Mouse (Mus musculus): ENCODE measurements around the gene Gm9857. TPM values are rescaled to one million over a fixed set of nuclear protein-coding genes. Genes with fewer than 3 reads are reported as not detected.

Gene Gm9857
- polyA plus RNA-seq, 1 experiment from 2014 or later, result 0.67 TPM

GRCm38 (mm10) chr3:108921822-108922221, 18.4 kb downstream of the Gm9857 start:
- Histone ChIP-seq H3K9ac (no peak overlapping the region), H3K4me2 (replicated peaks) (no peak overlapping the region), H3K4me3 (replicated peaks) (no peak overlapping the region), H3K27me3 (no peaks in the 10 kb centered on the region), H3K36me3 (no peaks in the 10 kb centered on the region), H3K27ac (replicated peaks) (no peak overlapping the region), H3K4me1 (no peaks in the 10 kb centered on the region), H3K9me3 (replicated peaks) (no peaks in the 10 kb centered on the region)
- 86% methylated on average over 1 of the region's 1 CpGs for WGBS
- no peak for ATAC-seq (ENCODE audit: insufficient number of reproducible peaks, low FRiP score, low TSS enrichment, low read depth)

- H3K27ac ChIP-seq (replicated peaks), result no peak overlapping the region
- no peaks in the 10 kb centered on the region for H3K27me3 ChIP-seq
- WGBS, result 89% methylated on average over 3 of the region's 3 CpGs
- H3K9ac ChIP-seq, result no peak overlapping the region
- ATAC-seq (ENCODE audit: insufficient number of reproducible peaks, low FRiP score, low TSS enrichment, low read depth), result no peak
- no peaks in the 10 kb centered on the region for H3K9me3 ChIP-seq (replicated peaks)
- H3K4me3 ChIP-seq (replicated peaks), result no peak overlapping the region
- no peak overlapping the region for H3K4me2 ChIP-seq (replicated peaks)
- H3K36me3 ChIP-seq, result no peaks in the 10 kb centered on the region
- no peaks in the 10 kb centered on the region for H3K4me1 ChIP-seq
These were observed 19.7 kb downstream of the Gm9857 start for GRCm38 (mm10) chr3:108920442-108921070.

GRCm38 (mm10) chr3:108918852-108919251, 21.4 kb downstream of the Gm9857 start:
- WGBS, result 90% methylated on average over 1 of the region's 1 CpGs
- Histone ChIP-seq H3K4me2 (replicated peaks) (no peak overlapping the region), H3K27me3 (no peaks in the 10 kb centered on the region), H3K9me3 (replicated peaks) (no peaks in the 10 kb centered on the region), H3K9ac (no peak overlapping the region), H3K36me3 (no peaks in the 10 kb centered on the region), H3K27ac (replicated peaks) (no peak overlapping the region), H3K4me3 (replicated peaks) (no peak overlapping the region), H3K4me1 (no peaks in the 10 kb centered on the region)
- no peak for ATAC-seq (ENCODE audit: insufficient number of reproducible peaks, low FRiP score, low TSS enrichment, low read depth)

GRCm38 (mm10) chr3:108917986-108918385, 22.3 kb downstream of the Gm9857 start:
- Histone ChIP-seq H3K9me3 (replicated peaks) (no peaks in the 10 kb centered on the region), H3K4me1 (no peaks in the 10 kb centered on the region), H3K4me3 (replicated peaks) (no peak overlapping the region), H3K4me2 (replicated peaks) (no peak overlapping the region), H3K36me3 (no peaks in the 10 kb centered on the region), H3K9ac (no peak overlapping the region), H3K27me3 (no peaks in the 10 kb centered on the region), H3K27ac (replicated peaks) (no peak overlapping the region)
- 65% methylated on average over 3 of the region's 3 CpGs for WGBS
- no peak for ATAC-seq (ENCODE audit: insufficient number of reproducible peaks, low FRiP score, low TSS enrichment, low read depth)

GRCm38 (mm10) chr3:108916857-108917256, 23.4 kb downstream of the Gm9857 start:
- H3K4me2 ChIP-seq (replicated peaks), result no peak overlapping the region
- no peak overlapping the region for H3K9ac ChIP-seq
- H3K4me3 ChIP-seq (replicated peaks), result no peak overlapping the region
- WGBS, result 33% methylated on average over 4 of the region's 4 CpGs
- H3K4me1 ChIP-seq, result no peaks in the 10 kb centered on the region; the same call in 1 of the 2 replicates
- no peaks in the 10 kb centered on the region for H3K36me3 ChIP-seq
- H3K27me3 ChIP-seq, result no peaks in the 10 kb centered on the region
- ATAC-seq (ENCODE audit: insufficient number of reproducible peaks, low FRiP score, low TSS enrichment, low read depth), result no peak
- no peaks in the 10 kb centered on the region for H3K9me3 ChIP-seq (replicated peaks)
- H3K27ac ChIP-seq (replicated peaks), result no peak overlapping the region

GRCm38 (mm10) chr3:108915999-108916398, 24.2 kb downstream of the Gm9857 start:
- ATAC-seq (ENCODE audit: insufficient number of reproducible peaks, low FRiP score, low TSS enrichment, low read depth), result no peak
- Histone ChIP-seq H3K27ac (replicated peaks) (no peak overlapping the region), H3K9ac (no peak overlapping the region), H3K9me3 (replicated peaks) (no peaks in the 10 kb centered on the region), H3K4me1 (no peaks in the 10 kb centered on the region; the same call in 1 of the 2 replicates), H3K4me3 (replicated peaks) (no peak overlapping the region), H3K4me2 (replicated peaks) (no peak overlapping the region), H3K27me3 (no peaks in the 10 kb centered on the region), H3K36me3 (no peaks in the 10 kb centered on the region)
- WGBS, result 59% methylated on average over 1 of the region's 1 CpGs

- peak; percentile 98 for ATAC-seq (ENCODE audit: insufficient number of reproducible peaks, low FRiP score, low TSS enrichment, low read depth)
- Histone ChIP-seq H3K4me3 (replicated peaks) (peak within 1 kb of the TSS; percentile 95), H3K36me3 (peaks cover 5% of the 10 kb centered on the region; the same call in 1 of the 2 replicates), H3K4me2 (replicated peaks) (peak within 1 kb of the TSS; percentile 90), H3K27ac (replicated peaks) (peak within 1 kb of the TSS; percentile 100), H3K4me1 (peaks cover 16% of the 10 kb centered on the region), H3K27me3 (no peaks in the 10 kb centered on the region), H3K9ac (peak within 1 kb of the TSS; percentile 96), H3K9me3 (replicated peaks) (no peaks in the 10 kb centered on the region)
- under 1% methylated on average over 53 of the region's 53 CpGs for WGBS
These were observed 28.5 kb downstream of the Gm9857 start, which contains the start of gene Prpf38b for GRCm38 (mm10) chr3:108911548-108912413. Gene Prpf38b (minus strand): TSS chr3:108911727.

- Histone ChIP-seq H3K4me1 (peaks cover 16% of the 10 kb centered on the region), H3K4me3 (replicated peaks) (peak overlapping the region; percentile 95), H3K27ac (replicated peaks) (peak overlapping the region; percentile 100), H3K27me3 (no peaks in the 10 kb centered on the region), H3K9ac (peak overlapping the region; percentile 96), H3K9me3 (replicated peaks) (no peaks in the 10 kb centered on the region), H3K36me3 (peaks cover 5% of the 10 kb centered on the region; the same call in 1 of the 2 replicates), H3K4me2 (replicated peaks) (peak overlapping the region; percentile 90)
- peak; percentile 84 for ATAC-seq (ENCODE audit: insufficient number of reproducible peaks, low FRiP score, low TSS enrichment, low read depth)
- whole genome bisulfite sequencing, result under 1% methylated on average over 42 of the region's 44 CpGs
These were observed 29.1 kb downstream of the Gm9857 start for GRCm38 (mm10) chr3:108911081-108911547.

GRCm38 (mm10) chr3:108910303-108911080, 29.8 kb downstream of the Gm9857 start:
- H3K4me2 ChIP-seq (replicated peaks), result peak overlapping the region; percentile 90
- no peak for ATAC-seq (ENCODE audit: insufficient number of reproducible peaks, low FRiP score, low TSS enrichment, low read depth)
- peak overlapping the region; percentile 96 for H3K9ac ChIP-seq
- H3K9me3 ChIP-seq (replicated peaks), result no peaks in the 10 kb centered on the region
- no peaks in the 10 kb centered on the region for H3K27me3 ChIP-seq
- peak overlapping the region; percentile 100 for H3K27ac ChIP-seq (replicated peaks)
- H3K36me3 ChIP-seq, result peaks cover 9% of the 10 kb centered on the region
- peak overlapping the region; percentile 95 for H3K4me3 ChIP-seq (replicated peaks)
- peaks cover 16% of the 10 kb centered on the region for H3K4me1 ChIP-seq
- under 1% methylated on average over 31 of the region's 32 CpGs for WGBS

- no peak overlapping the region for H3K4me3 ChIP-seq (replicated peaks)
- no peaks in the 10 kb centered on the region for H3K4me1 ChIP-seq
- H3K9me3 ChIP-seq (replicated peaks), result no peaks in the 10 kb centered on the region
- H3K27me3 ChIP-seq, result no peaks in the 10 kb centered on the region
- H3K9ac ChIP-seq, result no peak overlapping the region
- 93% methylated on average over 6 of the region's 6 CpGs for WGBS
- no peak overlapping the region for H3K4me2 ChIP-seq (replicated peaks)
- ATAC-seq (ENCODE audit: insufficient number of reproducible peaks, low FRiP score, low TSS enrichment, low read depth), result no peak
- H3K27ac ChIP-seq (replicated peaks), result no peak overlapping the region
- peaks cover 45% of the 10 kb centered on the region for H3K36me3 ChIP-seq
These were observed 37.3 kb downstream of the Gm9857 start for GRCm38 (mm10) chr3:108902934-108903333.

GRCm38 (mm10) chr3:108902038-108902437, 38.2 kb downstream of the Gm9857 start:
- H3K27me3 ChIP-seq, result no peaks in the 10 kb centered on the region
- no peak overlapping the region for H3K4me2 ChIP-seq (replicated peaks)
- 55% methylated on average over 2 of the region's 2 CpGs for WGBS
- H3K27ac ChIP-seq (replicated peaks), result no peak overlapping the region
- no peak for ATAC-seq (ENCODE audit: insufficient number of reproducible peaks, low FRiP score, low TSS enrichment, low read depth)
- peaks cover 42% of the 10 kb centered on the region for H3K36me3 ChIP-seq
- no peak overlapping the region for H3K4me3 ChIP-seq (replicated peaks)
- H3K9ac ChIP-seq, result no peak overlapping the region
- H3K9me3 ChIP-seq (replicated peaks), result no peaks in the 10 kb centered on the region
- H3K4me1 ChIP-seq, result no peaks in the 10 kb centered on the region
